Mouse (Mus musculus) midbrain, embryonic 16.5 days (tissue): ENCODE results near the gene Acsm2. TPM values are rescaled to one million over a fixed set of nuclear protein-coding genes. Genes with fewer than 3 reads are reported as not detected.

Experiments
- ATAC-seq: fragments of 200-750 bp; cut with Nextera tagmentation; 2 replicates; pipeline ENCODE4 v1.8.0; 2017; ENCODE audit warnings: moderate TSS enrichment
- H3K27ac ChIP-seq: fragments of 300-500 bp; sonication (generic); 2 replicates; pipeline ENCODE4 v1.5.1; 2014; ENCODE audit warnings: mild to moderate bottlenecking, low read length, mixed read lengths
- H3K27me3 ChIP-seq: fragments of 300-500 bp; sonication (generic); 2 replicates; pipeline ENCODE4 v1.6.1; 2014; ENCODE audit warnings: low read depth, low read length, mixed read lengths; ENCODE audit not compliant: control insufficient read depth, insufficient read depth
- H3K36me3 ChIP-seq: fragments of 300-500 bp; sonication (generic); 2 replicates; pipeline ENCODE4 v1.6.1; 2014; ENCODE audit warnings: mild to moderate bottlenecking, low read length, moderate library complexity, mixed read lengths; ENCODE audit not compliant: control insufficient read depth, insufficient read depth
- H3K4me1 ChIP-seq: fragments of 300-500 bp; sonication (generic); 2 replicates; pipeline ENCODE4 v1.6.1; 2014; ENCODE audit warnings: mild to moderate bottlenecking, low read length, mixed read lengths; ENCODE audit not compliant: control insufficient read depth, insufficient read depth
- H3K4me2 ChIP-seq: fragments of 300-500 bp; sonication (generic); 2 replicates; pipeline ENCODE4 v1.6.1; 2014; ENCODE audit warnings: mild to moderate bottlenecking, low read length, mixed read lengths
- H3K4me3 ChIP-seq: fragments of 300-500 bp; sonication (generic); 2 replicates; pipeline ENCODE4 v1.5.1; 2014; ENCODE audit warnings: low read depth, mild to moderate bottlenecking, low read length, moderate library complexity, mixed read lengths
- H3K9ac ChIP-seq: fragments of 300-500 bp; sonication (generic); 2 replicates; pipeline ENCODE4 v1.6.1; 2014; ENCODE audit warnings: low read depth, low read length, mixed read lengths
- H3K9me3 ChIP-seq: fragments of 300-500 bp; sonication (generic); replicated peaks from 2 replicates; pipeline ENCODE4 v1.6.1; 2014; ENCODE audit warnings: mild to moderate bottlenecking, low read length, mixed read lengths; ENCODE audit not compliant: control insufficient read depth, poor library complexity, severe bottlenecking
- WGBS: fragments of 180-500 bp; shearing (Covaris S2); extraction: QIAGEN DNeasy Blood & Tissue Kit; methylation state at CpG from one replicate; pipeline ENCODE4 v1.1.7; 2014; 5-methylcytosine and 5-hydroxymethylcytosine counted together
- polyA plus RNA-seq: library from polyadenylated mRNA; unstranded; fragments of >200 nt; fragmentation: Nextera tagmentation; extraction: Ambion mirVana; gene quantifications from 2 replicates; pipeline ENCODE4 v1.2.1, GENCODE M21; 2015

Gene Acsm2
- polyA plus RNA-seq: not detected in 2 replicates

DNA sequence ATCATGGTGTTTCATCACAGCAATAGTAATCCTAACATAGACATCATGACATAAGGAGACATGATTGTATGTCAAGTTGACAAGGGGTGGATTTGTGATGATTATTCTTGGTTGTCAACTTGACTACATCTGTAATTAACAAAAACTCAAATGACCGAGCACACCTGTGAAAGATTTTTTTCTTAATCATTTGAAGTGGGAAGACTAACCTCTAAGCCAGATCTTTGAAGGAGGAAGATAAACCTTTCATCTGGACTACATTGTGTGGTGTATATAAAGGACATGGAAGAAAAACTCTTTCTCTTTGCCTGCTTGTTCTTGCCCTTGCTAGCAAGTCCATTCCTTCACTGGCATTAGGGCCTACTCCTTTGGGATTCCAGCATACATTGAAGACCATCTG is at the start of gene Acsm2:
Gene Acsm2, plus strand, starts transcription at position 301 of the 400 bp plus-strand sequence.
- H3K9me3 ChIP-seq: no peaks in the 10 kb centered on the region
- no peak within 1 kb of the TSS for H3K4me3 ChIP-seq
- H3K4me2 ChIP-seq: no peak within 1 kb of the TSS
- no peak within 1 kb of the TSS for H3K27ac ChIP-seq
- WGBS: 88% methylated on average over 1 of the region's 1 CpGs
- H3K36me3 ChIP-seq: no peaks in the 10 kb centered on the region
- no peaks in the 10 kb centered on the region for H3K27me3 ChIP-seq
- no peak for ATAC-seq
- H3K4me1 ChIP-seq: no peaks in the 10 kb centered on the region
- no peak within 1 kb of the TSS for H3K9ac ChIP-seq

GRCm38 (mm10) chr7:119511143-119511542 is 43.0 kb upstream of the Acsm2 start:
- no peak for ATAC-seq
- H3K27me3 ChIP-seq: no peaks in the 10 kb centered on the region
- 94% methylated on average over 4 of the region's 4 CpGs for WGBS
- H3K27ac ChIP-seq: no peak overlapping the region
- H3K9ac ChIP-seq: no peak overlapping the region
- H3K9me3 ChIP-seq: no peaks in the 10 kb centered on the region
- no peaks in the 10 kb centered on the region for H3K36me3 ChIP-seq
- no peaks in the 10 kb centered on the region for H3K4me1 ChIP-seq
- no peak overlapping the region for H3K4me3 ChIP-seq
- H3K4me2 ChIP-seq: no peak overlapping the region

- H3K9me3 ChIP-seq: no peaks in the 10 kb centered on the region
- H3K27me3 ChIP-seq: no peaks in the 10 kb centered on the region
- no peaks in the 10 kb centered on the region for H3K36me3 ChIP-seq
- 0 out of 2 replicates have a peak, but pooled peaks have one; percentile 39 for ATAC-seq
- H3K4me1 ChIP-seq: no peaks in the 10 kb centered on the region
- no peak overlapping the region for H3K27ac ChIP-seq
- H3K4me2 ChIP-seq: no peak overlapping the region
- H3K4me3 ChIP-seq: no peak overlapping the region
- H3K9ac ChIP-seq: no peak overlapping the region
- WGBS: 22% methylated on average over 7 of the region's 7 CpGs
Observed at GRCm38 (mm10) chr7:119513056-119513455, 41.1 kb upstream of the Acsm2 start.

DNA sequence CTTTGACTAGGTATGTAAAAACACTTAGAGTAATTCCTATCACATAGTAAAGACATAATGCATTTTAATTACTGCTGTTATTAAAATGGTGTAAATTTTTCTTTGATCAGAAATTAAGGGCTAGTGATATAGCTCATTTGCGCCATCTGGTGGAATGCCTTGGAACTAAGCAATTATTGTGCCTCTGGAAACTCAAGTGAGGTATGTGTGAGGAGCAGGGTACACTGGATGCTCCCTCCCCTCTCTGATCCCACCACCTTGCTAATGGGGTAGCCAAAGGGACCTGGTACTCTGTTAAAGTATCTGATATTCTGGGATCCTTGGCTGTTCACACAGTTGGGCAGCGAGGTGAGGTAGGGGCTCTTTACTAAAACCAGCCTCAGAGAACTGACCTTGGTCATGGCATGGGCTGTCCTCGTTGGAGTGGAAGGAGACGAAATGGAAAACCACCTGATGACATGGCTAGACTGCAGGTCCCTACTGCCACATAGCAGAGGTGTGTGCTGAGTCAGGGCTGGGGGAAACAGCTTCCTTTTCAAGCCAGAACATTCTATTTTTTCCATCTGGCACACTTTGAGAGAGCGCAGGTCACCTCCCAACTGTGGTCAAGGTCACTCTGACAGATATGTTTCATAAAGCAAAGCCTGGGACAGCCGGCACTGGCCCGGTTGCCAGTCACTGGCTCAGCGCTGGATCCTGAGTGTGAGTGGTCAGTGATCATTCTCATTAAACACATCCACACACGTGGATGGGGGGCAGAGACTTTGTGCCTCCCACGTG is 38.5 kb upstream of the Acsm2 start:
- H3K27me3 ChIP-seq: no peaks in the 10 kb centered on the region
- H3K4me3 ChIP-seq: no peak overlapping the region
- no peaks in the 10 kb centered on the region for H3K9me3 ChIP-seq
- ATAC-seq: 0 out of 2 replicates have a peak, but pooled peaks have one; percentile 42
- no peak overlapping the region for H3K27ac ChIP-seq
- no peaks in the 10 kb centered on the region for H3K36me3 ChIP-seq
- no peak overlapping the region for H3K9ac ChIP-seq
- H3K4me2 ChIP-seq: no peak overlapping the region
- WGBS: 66% methylated on average over 10 of the region's 10 CpGs
- H3K4me1 ChIP-seq: no peaks in the 10 kb centered on the region

DNA sequence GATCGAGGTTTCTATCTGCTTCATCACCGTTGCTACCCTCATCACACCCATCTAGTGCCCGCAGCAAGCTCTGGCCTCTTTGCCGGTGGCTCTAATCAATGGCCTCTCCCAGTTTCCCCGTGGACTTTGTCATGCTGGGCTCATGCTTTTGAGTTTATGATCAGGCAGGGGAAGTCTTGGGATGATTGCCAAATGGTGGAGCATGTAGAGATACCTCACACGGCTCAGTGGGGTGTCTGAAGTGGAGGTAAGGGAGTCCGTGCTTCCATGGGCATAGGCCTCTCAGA is 37.9 kb upstream of the Acsm2 start:
- ATAC-seq: no peak
- Histone ChIP-seq H3K9me3 (no peaks in the 10 kb centered on the region), H3K27ac (no peak overlapping the region), H3K36me3 (no peaks in the 10 kb centered on the region), H3K4me2 (no peak overlapping the region), H3K9ac (no peak overlapping the region), H3K4me3 (no peak overlapping the region), H3K27me3 (no peaks in the 10 kb centered on the region), H3K4me1 (no peaks in the 10 kb centered on the region)
- WGBS: 83% methylated on average over 7 of the region's 7 CpGs

DNA sequence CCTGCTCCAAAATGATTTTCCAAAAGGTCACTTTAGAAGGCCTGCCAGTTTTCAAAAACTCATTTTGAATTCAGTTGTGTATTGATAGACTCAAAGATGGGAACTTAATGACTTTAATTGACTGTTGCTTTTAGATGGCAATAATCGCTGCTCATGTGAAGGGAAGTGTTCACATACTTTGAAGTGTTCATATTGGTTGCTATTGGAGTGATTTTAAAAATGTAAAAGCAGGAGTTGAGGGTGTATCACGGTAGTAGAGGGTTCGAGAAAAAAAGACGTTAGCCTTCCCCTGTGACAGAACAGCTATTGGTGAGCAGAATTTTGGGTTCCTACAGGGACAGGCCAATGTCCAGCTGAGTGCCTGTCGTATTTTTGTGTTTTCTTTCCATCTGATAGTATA is 35.0 kb upstream of the Acsm2 start, which contains the start of gene Acsm5:
Gene Acsm5, plus strand, starts transcription at position 301 of the 400 bp plus-strand sequence.
- no peaks in the 10 kb centered on the region for H3K4me1 ChIP-seq
- no peaks in the 10 kb centered on the region for H3K9me3 ChIP-seq
- H3K4me3 ChIP-seq: no peak within 1 kb of the TSS
- no peaks in the 10 kb centered on the region for H3K27me3 ChIP-seq
- no peak within 1 kb of the TSS for H3K4me2 ChIP-seq
- no peaks in the 10 kb centered on the region for H3K36me3 ChIP-seq
- H3K9ac ChIP-seq: no peak within 1 kb of the TSS
- WGBS: 72% methylated on average over 5 of the region's 5 CpGs
- no peak within 1 kb of the TSS for H3K27ac ChIP-seq
- ATAC-seq: no peak

GRCm38 (mm10) chr7:119519654-119520053 is 34.5 kb upstream of the Acsm2 start:
- no peak overlapping the region for H3K27ac ChIP-seq
- H3K36me3 ChIP-seq: no peaks in the 10 kb centered on the region
- ATAC-seq: no peak
- no peaks in the 10 kb centered on the region for H3K27me3 ChIP-seq
- no peaks in the 10 kb centered on the region for H3K9me3 ChIP-seq
- no peaks in the 10 kb centered on the region for H3K4me1 ChIP-seq
- H3K4me3 ChIP-seq: no peak overlapping the region
- H3K9ac ChIP-seq: no peak overlapping the region
- no peak overlapping the region for H3K4me2 ChIP-seq
- WGBS: 46% methylated on average over 5 of the region's 5 CpGs

DNA sequence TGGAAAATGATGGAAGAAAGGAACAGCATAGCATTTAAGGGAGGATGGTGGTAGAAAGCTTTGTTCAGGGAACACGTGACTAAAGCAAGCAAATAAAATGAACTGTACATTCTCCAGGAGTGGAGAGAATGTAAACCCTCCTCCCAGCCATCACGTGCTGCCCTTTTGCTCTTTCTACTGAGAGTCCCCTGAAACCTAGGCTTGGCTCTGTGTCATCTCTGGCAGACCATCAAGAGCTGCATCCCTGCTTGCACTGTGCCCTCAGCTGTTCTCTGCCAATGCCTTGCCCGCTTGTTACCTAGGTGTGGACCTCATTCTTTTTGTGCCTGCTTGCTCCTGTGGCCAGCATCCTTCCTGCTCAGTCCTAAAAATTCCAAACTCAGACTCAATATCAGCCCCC is 32.3 kb upstream of the Acsm2 start:
- H3K9ac ChIP-seq: no peak overlapping the region
- H3K4me2 ChIP-seq: no peak overlapping the region
- H3K27me3 ChIP-seq: no peaks in the 10 kb centered on the region
- peaks cover 2% of the 10 kb centered on the region; the same call in 1 of the 2 replicates for H3K4me1 ChIP-seq
- no peak for ATAC-seq
- no peaks in the 10 kb centered on the region for H3K9me3 ChIP-seq
- H3K27ac ChIP-seq: no peak overlapping the region
- 80% methylated on average over 3 of the region's 3 CpGs for whole genome bisulfite sequencing
- H3K4me3 ChIP-seq: no peak overlapping the region
- no peaks in the 10 kb centered on the region for H3K36me3 ChIP-seq

GRCm38 (mm10) chr7:119522385-119522784 is 31.8 kb upstream of the Acsm2 start:
- Histone ChIP-seq H3K9me3 (no peaks in the 10 kb centered on the region), H3K27ac (no peak overlapping the region), H3K9ac (no peak overlapping the region), H3K36me3 (no peaks in the 10 kb centered on the region), H3K27me3 (no peaks in the 10 kb centered on the region), H3K4me2 (no peak overlapping the region), H3K4me1 (peaks cover 2% of the 10 kb centered on the region; the same call in 1 of the 2 replicates), H3K4me3 (no peak overlapping the region)
- 73% methylated on average over 1 of the region's 1 CpGs for WGBS
- no peak for ATAC-seq
